Mouse (Mus musculus) thymus, adult 18-20 months (tissue): ENCODE measurements around the gene Gins3.
"Not testable (repeated sequence)": the region's sequence is repeated elsewhere in the genome, so short reads cannot be mapped to it uniquely, and the experiment has no call there.

Experiments
- DNase-seq, 2 experiments: peaks; one replicate each; pipeline ENCODE4 v3.0.0; 2022; ENCODE audit warnings: mixed read lengths in 2 of 2

Gene Gins3

GRCm38 (mm10) chr8:95655831-95656230 lies 22.6 kb downstream of the Gins3 start:
- DNase-seq: no peak

GRCm38 (mm10) chr8:95656316-95657002 lies 23.2 kb downstream of the Gins3 start:
- DNase-seq: no peak

- no peak for DNase-seq
Measured at GRCm38 (mm10) chr8:95657523-95657922, 24.3 kb downstream of the Gins3 start.

GRCm38 (mm10) chr8:95660334-95660882 lies 27.2 kb downstream of the Gins3 start:
- DNase-seq: no peak

- no peak for DNase-seq
Measured at GRCm38 (mm10) chr8:95661085-95661484, 27.8 kb downstream of the Gins3 start.

GRCm38 (mm10) chr8:95661575-95661974 lies 28.3 kb downstream of the Gins3 start:
- DNase-seq: no peak

- DNase-seq: no peak
Measured at GRCm38 (mm10) chr8:95662885-95663598, 29.8 kb downstream of the Gins3 start.

- DNase-seq: no peak
Measured at GRCm38 (mm10) chr8:95663599-95663949, 30.3 kb downstream of the Gins3 start.

GRCm38 (mm10) chr8:95665813-95666452 lies 32.7 kb downstream of the Gins3 start:
- not testable (repeated sequence) for DNase-seq

- no peak for DNase-seq
Measured at GRCm38 (mm10) chr8:95668163-95668958, 35.1 kb downstream of the Gins3 start.

GRCm38 (mm10) chr8:95669967-95670366 lies 36.7 kb downstream of the Gins3 start:
- DNase-seq: no peak

GRCm38 (mm10) chr8:95671861-95672260 lies 38.6 kb downstream of the Gins3 start:
- DNase-seq: no peak

- DNase-seq: no peak
Measured at GRCm38 (mm10) chr8:95672811-95673210, 39.6 kb downstream of the Gins3 start.

- DNase-seq: no peak
Measured at GRCm38 (mm10) chr8:95676631-95677030, 43.4 kb downstream of the Gins3 start, which contains the start of gene Ndrg4. Gene Ndrg4 (plus strand): TSS chr8:95676980.

GRCm38 (mm10) chr8:95677591-95678023 lies 44.4 kb downstream of the Gins3 start:
- DNase-seq: no peak

- DNase-seq: peak in 1 of 2 experiments; percentile 11
Measured at GRCm38 (mm10) chr8:95678024-95678611, 44.9 kb downstream of the Gins3 start.

GRCm38 (mm10) chr8:95688073-95688672 lies 54.9 kb downstream of the Gins3 start:
- no peak for DNase-seq

- no peak for DNase-seq
Measured at GRCm38 (mm10) chr8:95690929-95691541, 57.8 kb downstream of the Gins3 start.

GRCm38 (mm10) chr8:95694631-95695030 lies 61.4 kb downstream of the Gins3 start:
- no peak for DNase-seq
